Mouse (Mus musculus) kidney, adult 2 months (tissue): ENCODE data around the gene Gna12.

Source experiments
- CTCF ChIP-seq: fragments of 200-500 bp; conservative IDR thresholded peaks from 2 replicates; pipeline ENCODE4 v1.5.1; 2011; ENCODE audit warnings: low read depth, mild to moderate bottlenecking, control low read depth, low read length, moderate library complexity, mixed read lengths; ENCODE audit not compliant: insufficient read depth, insufficient read length
- POLR2A ChIP-seq: fragments of 200-500 bp; IDR thresholded peaks from one replicate; pipeline ENCODE4 v1.6.1; 2011; ENCODE audit warnings: low read depth, low read length, control low read depth

GRCm38 (mm10) chr5:140776968-140777367, 53.3 kb downstream of the Gna12 start:
- TF ChIP-seq CTCF (no peak), POLR2A (no peak)
